23 mouse cellular contexts compared by ENCODE assay signal in the genomic region with DNA sequence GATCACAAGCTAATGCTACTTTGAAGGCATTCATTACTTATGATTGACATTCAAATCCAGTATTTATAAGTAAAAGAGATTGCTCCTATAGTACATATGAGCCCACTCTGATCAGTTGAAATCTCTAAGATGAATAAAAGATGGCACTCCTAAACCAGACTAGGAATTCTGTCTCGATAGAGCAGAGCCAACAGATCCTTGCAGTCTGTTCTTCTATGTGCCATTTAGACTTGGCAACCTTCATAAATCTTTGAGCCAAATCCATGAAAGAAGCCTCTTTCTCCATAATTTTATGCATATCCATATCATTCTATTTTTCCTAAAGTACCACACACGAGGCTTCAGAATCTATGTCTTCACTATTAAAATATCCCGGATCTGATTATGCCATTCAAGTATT.
"Had no signal": no experiment of that assay in that cellular context is flagged by ENCODE, and none has a peak within 500 bp of the region (broad histone marks: within the 10 kb centered on the region; RNA-seq: fewer than 3 reads in every experiment).

No protein-coding gene starts in this region.

- H3K9me3 ChIP-seq: limb, embryonic 12.5 days; limb, embryonic 15.5 days; midbrain, embryonic 10.5 days; neural tube, embryonic 12.5 days; neural tube, embryonic 15.5 days; stomach, embryonic 15.5 days had no signal

- H3K36me3 ChIP-seq: limb, embryonic 12.5 days; limb, embryonic 15.5 days; midbrain, embryonic 10.5 days; neural tube, embryonic 12.5 days; neural tube, embryonic 15.5 days; stomach, embryonic 15.5 days had no signal

- ATAC-seq: liver, postnatal 0 days; lung, postnatal 0 days had no signal

- H3K4me3 ChIP-seq: limb, embryonic 12.5 days; limb, embryonic 15.5 days; megakaryocyte, embryonic 14.5 days; midbrain, embryonic 10.5 days; neural tube, embryonic 12.5 days; neural tube, embryonic 15.5 days; stomach, embryonic 15.5 days had no signal

- H3K4me1 ChIP-seq: limb, embryonic 12.5 days; limb, embryonic 15.5 days; megakaryocyte, embryonic 14.5 days; midbrain, embryonic 10.5 days; neural tube, embryonic 12.5 days; neural tube, embryonic 15.5 days; stomach, embryonic 15.5 days had no signal

- H3K27me3 ChIP-seq: limb, embryonic 12.5 days; limb, embryonic 15.5 days; megakaryocyte, embryonic 14.5 days; neural tube, embryonic 12.5 days; neural tube, embryonic 15.5 days; stomach, embryonic 15.5 days had no signal

- H3K9ac ChIP-seq: limb, embryonic 12.5 days; limb, embryonic 15.5 days; liver, embryonic 14.5 days; liver, postnatal 0 days; lung, embryonic 14.5 days; neural tube, embryonic 12.5 days; neural tube, embryonic 15.5 days; stomach, embryonic 15.5 days had no signal

- H3K27ac ChIP-seq: limb, embryonic 12.5 days; limb, embryonic 15.5 days; liver, embryonic 14.5 days; macrophage; midbrain, embryonic 10.5 days; neural tube, embryonic 12.5 days; neural tube, embryonic 15.5 days; stomach, embryonic 15.5 days had no signal

- DNase-seq: kidney, adult 9 months; kidney, postnatal 14 days; kidney, postnatal 4 days; left cerebral cortex, postnatal 4 days; liver, postnatal 0 days; lung, embryonic 14.5 days; midbrain, embryonic 14.5 days; right cerebral cortex, adult 18-20 months; right cerebral cortex, postnatal 14 days; right cerebral cortex, postnatal 4 days; thymus, adult 18-20 months; thymus, postnatal 36 days had no signal

- H3K4me2 ChIP-seq: limb, embryonic 12.5 days; limb, embryonic 15.5 days; liver, embryonic 11.5 days; lung, embryonic 14.5 days; neural tube, embryonic 12.5 days; neural tube, embryonic 15.5 days; stomach, embryonic 15.5 days had no signal
